Mouse (Mus musculus) stomach, postnatal 0 days (tissue): ENCODE measurements at regions not wholly inside any gene's neighbourhood (a gene's known extent, or its start where the extent isn't known, plus 50 kb on each side); places are given as distances from the start of the nearest gene placed in this dataset.

ENCODE experiments used
- ATAC-seq: fragments of 200-750 bp; cut with Nextera tagmentation; 2 replicates; pipeline ENCODE4 v1.8.0; 2017; ENCODE audit not compliant: low FRiP score, low TSS enrichment
- DNase-seq: peaks from one replicate; pipeline ENCODE4 v3.0.0-alpha.2; 2016; ENCODE audit warnings: low spot score
- H3K27ac ChIP-seq: fragments of 300-500 bp; sonication (generic); replicated peaks from 2 replicates; pipeline ENCODE4 v1.5.1; 2014; ENCODE audit warnings: mild to moderate bottlenecking, control low read depth
- H3K27me3 ChIP-seq: fragments of 300-500 bp; sonication (generic); 2 replicates; pipeline ENCODE4 v1.6.1; 2014; ENCODE audit warnings: low read length; ENCODE audit not compliant: control insufficient read depth, insufficient read depth
- H3K36me3 ChIP-seq: fragments of 300-500 bp; sonication (generic); 2 replicates; pipeline ENCODE4 v1.6.1; 2014; ENCODE audit warnings: low read length, mixed read lengths; ENCODE audit not compliant: control insufficient read depth, insufficient read depth
- H3K4me1 ChIP-seq: fragments of 300-500 bp; sonication (generic); replicated peaks from 2 replicates; pipeline ENCODE4 v1.6.1; 2014; ENCODE audit warnings: antibody characterized with exemption; ENCODE audit not compliant: control insufficient read depth, insufficient read depth
- H3K4me2 ChIP-seq: fragments of 300-500 bp; sonication (generic); replicated peaks from 2 replicates; pipeline ENCODE4 v1.6.1; 2014; ENCODE audit warnings: low read depth, mild to moderate bottlenecking, control low read depth, moderate library complexity
- H3K4me3 ChIP-seq: fragments of 300-500 bp; sonication (generic); 2 replicates; pipeline ENCODE4 v1.5.1; 2014; ENCODE audit warnings: low read depth, low read length, control low read depth
- H3K9ac ChIP-seq: fragments of 300-500 bp; sonication (generic); 2 replicates; pipeline ENCODE4 v1.6.1; 2014; ENCODE audit warnings: mild to moderate bottlenecking, low read length, control low read depth, mixed read lengths
- H3K9me3 ChIP-seq: fragments of 300-500 bp; sonication (generic); 2 replicates; pipeline ENCODE4 v1.6.1; 2016; ENCODE audit warnings: low read length; ENCODE audit not compliant: control insufficient read depth
- CTCF ChIP-seq: IDR thresholded peaks from 2 replicates; pipeline ENCODE4 v1.5.1; 2016; ENCODE audit warnings: antibody characterized with exemption, low read depth, mild to moderate bottlenecking, moderate library complexity
- EP300 ChIP-seq: optimal IDR thresholded peaks from 2 replicates; pipeline ENCODE3; 2016; ENCODE audit warnings: antibody characterized with exemption
- WGBS: fragments of 180-500 bp; shearing (Covaris S2); extraction: QIAGEN DNeasy Blood & Tissue Kit; methylation state at CpG from one replicate; pipeline ENCODE4 v1.1.7; 2014; 5-methylcytosine and 5-hydroxymethylcytosine counted together

GRCm38 (mm10) chr4:64663722-64664121 is 460.3 kb upstream of the Pappa start:
- Histone ChIP-seq H3K27me3 (no peaks in the 10 kb centered on the region), H3K27ac (no peak overlapping the region), H3K4me2 (no peak overlapping the region), H3K36me3 (no peaks in the 10 kb centered on the region), H3K4me3 (no peak overlapping the region), H3K9ac (no peak overlapping the region), H3K4me1 (no peaks in the 10 kb centered on the region), H3K9me3 (no peaks in the 10 kb centered on the region)
- no peak for DNase-seq
- TF ChIP-seq EP300 (no peak), CTCF (no peak)
- 86% methylated on average over 2 of the region's 2 CpGs for WGBS
- no peak for ATAC-seq

GRCm38 (mm10) chr4:64667998-64668397 is 456.0 kb upstream of the Pappa start:
- Histone ChIP-seq H3K36me3 (no peaks in the 10 kb centered on the region), H3K9ac (no peak overlapping the region), H3K4me3 (no peak overlapping the region), H3K9me3 (no peaks in the 10 kb centered on the region), H3K4me1 (no peaks in the 10 kb centered on the region), H3K27me3 (no peaks in the 10 kb centered on the region), H3K27ac (no peak overlapping the region), H3K4me2 (no peak overlapping the region)
- DNase-seq, result no peak
- 64% methylated on average over 3 of the region's 3 CpGs for WGBS
- ATAC-seq, result no peak
- no peak for TF ChIP-seq CTCF
- TF ChIP-seq EP300, result no peak

- DNase-seq (no peak), ATAC-seq (no peak)
- H3K4me3 ChIP-seq, result no peak overlapping the region
- H3K27ac ChIP-seq, result no peak overlapping the region
- no peak overlapping the region for H3K9ac ChIP-seq
- no peaks in the 10 kb centered on the region for H3K27me3 ChIP-seq
- H3K4me1 ChIP-seq, result no peaks in the 10 kb centered on the region
- no peak for TF ChIP-seq EP300
- TF ChIP-seq CTCF, result no peak
- 79% methylated on average over 2 of the region's 2 CpGs for WGBS
- H3K36me3 ChIP-seq, result no peaks in the 10 kb centered on the region
- H3K9me3 ChIP-seq, result no peaks in the 10 kb centered on the region
- H3K4me2 ChIP-seq, result no peak overlapping the region
Measured at GRCm38 (mm10) chr4:64669722-64670121, 454.3 kb upstream of the Pappa start.

- DNase-seq, result no peak
- Histone ChIP-seq H3K36me3 (no peaks in the 10 kb centered on the region), H3K9me3 (no peaks in the 10 kb centered on the region), H3K27me3 (no peaks in the 10 kb centered on the region), H3K27ac (no peak overlapping the region), H3K4me3 (no peak overlapping the region), H3K4me2 (no peak overlapping the region), H3K4me1 (no peaks in the 10 kb centered on the region), H3K9ac (no peak overlapping the region)
- ATAC-seq, result no peak
- 25% methylated on average over 6 of the region's 6 CpGs for WGBS
- no peak for TF ChIP-seq EP300
- no peak for TF ChIP-seq CTCF
Measured at GRCm38 (mm10) chr4:64676438-64676837, 447.5 kb upstream of the Pappa start.

- Histone ChIP-seq H3K27ac (no peak overlapping the region), H3K4me1 (no peaks in the 10 kb centered on the region), H3K4me2 (no peak overlapping the region), H3K36me3 (no peaks in the 10 kb centered on the region), H3K4me3 (no peak overlapping the region), H3K9me3 (no peaks in the 10 kb centered on the region), H3K27me3 (no peaks in the 10 kb centered on the region), H3K9ac (no peak overlapping the region)
- TF ChIP-seq EP300 (no peak), CTCF (no peak)
- no peak for ATAC-seq
- DNase-seq, result no peak
- WGBS, result 62% methylated on average over 5 of the region's 5 CpGs
Measured at GRCm38 (mm10) chr4:64676881-64677280, 447.1 kb upstream of the Pappa start.

GRCm38 (mm10) chr4:64684654-64685053 is 439.3 kb upstream of the Pappa start:
- ATAC-seq (no peak), DNase-seq (no peak)
- H3K4me1 ChIP-seq, result no peaks in the 10 kb centered on the region
- H3K9ac ChIP-seq, result no peak overlapping the region
- H3K27me3 ChIP-seq, result no peaks in the 10 kb centered on the region
- H3K9me3 ChIP-seq, result no peaks in the 10 kb centered on the region
- H3K27ac ChIP-seq, result no peak overlapping the region
- no peak overlapping the region for H3K4me2 ChIP-seq
- no peaks in the 10 kb centered on the region for H3K36me3 ChIP-seq
- H3K4me3 ChIP-seq, result no peak overlapping the region
- 78% methylated on average over 1 of the region's 1 CpGs for WGBS
- TF ChIP-seq CTCF (no peak), EP300 (no peak)
